Mouse (Mus musculus): Measurements from ENCODE around the gene Pigm. TPM values are rescaled to one million over a fixed set of nuclear protein-coding genes. Genes with fewer than 3 reads are reported as not detected.
A peak's percentile ranks its signal among the peaks of the same experiment; 100 is the strongest.

The Pigm gene
- total RNA-seq, 2 experiments from 2014 or later: 3.8 to 3.9 TPM

GRCm38 (mm10) chr1:172340729-172341321 lies 35.5 kb upstream of the Pigm start, which contains the start of gene Kcnj10:
Gene Kcnj10, plus strand, starts transcription at chr1:172341210.
- Histone ChIP-seq H3K4me3 (peak within 1 kb of the TSS; percentile 71), H3K27ac (no peak within 1 kb of the TSS)
- no peak for TF ChIP-seq CTCF (IDR thresholded peaks at IDR 0.05)
- DNase-seq: peak; percentile 75
- intact Hi-C loops (cut with DNase I): no loop called here

DNA sequence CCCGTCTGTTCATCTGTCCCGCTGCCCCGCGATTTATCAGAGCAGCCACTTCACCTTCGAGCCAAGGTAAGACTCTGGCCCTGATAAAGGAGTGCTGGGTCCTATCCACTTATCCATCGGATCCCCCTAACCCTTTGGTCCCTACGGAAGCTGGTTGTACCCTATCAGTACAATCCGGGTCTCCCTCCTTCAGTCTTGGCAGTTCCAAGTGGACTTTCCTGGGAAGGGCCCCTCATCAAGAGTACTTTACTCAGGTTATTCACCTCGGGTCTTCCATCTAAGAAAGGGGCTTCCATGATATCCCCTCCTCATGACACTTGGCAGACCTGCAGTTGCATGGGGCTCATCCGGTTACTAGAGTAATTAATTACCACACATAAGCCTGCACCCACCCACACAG lies 35.0 kb upstream of the Pigm start:
- no peak for TF ChIP-seq CTCF (IDR thresholded peaks at IDR 0.05)
- H3K4me3 ChIP-seq: peak overlapping the region; percentile 71
- no peak overlapping the region for H3K27ac ChIP-seq
- intact Hi-C loops (cut with DNase I): no loop called here
- DNase-seq: no peak

DNA sequence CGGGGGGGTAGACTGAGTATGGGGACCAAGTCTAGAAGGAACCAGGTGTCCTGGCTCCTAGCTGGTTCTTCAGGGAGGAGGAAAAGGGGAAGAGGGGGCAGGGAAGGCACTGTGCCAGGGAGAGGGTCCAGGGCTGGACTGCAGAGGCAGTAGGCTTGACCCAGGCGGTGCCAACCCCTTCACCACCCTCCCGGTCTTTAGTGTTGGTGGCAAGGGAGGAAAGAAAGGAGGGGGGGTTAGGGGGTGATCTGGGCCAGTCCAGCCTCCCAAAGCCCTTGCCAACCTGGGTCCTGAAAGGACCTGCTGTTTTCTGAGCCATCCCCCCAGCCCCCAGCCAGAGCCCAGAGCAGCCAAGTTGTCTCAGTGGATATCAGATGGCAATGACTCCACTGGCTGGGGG lies 33.6 kb upstream of the Pigm start:
- TF ChIP-seq CTCF (IDR thresholded peaks at IDR 0.05): no peak

DNA sequence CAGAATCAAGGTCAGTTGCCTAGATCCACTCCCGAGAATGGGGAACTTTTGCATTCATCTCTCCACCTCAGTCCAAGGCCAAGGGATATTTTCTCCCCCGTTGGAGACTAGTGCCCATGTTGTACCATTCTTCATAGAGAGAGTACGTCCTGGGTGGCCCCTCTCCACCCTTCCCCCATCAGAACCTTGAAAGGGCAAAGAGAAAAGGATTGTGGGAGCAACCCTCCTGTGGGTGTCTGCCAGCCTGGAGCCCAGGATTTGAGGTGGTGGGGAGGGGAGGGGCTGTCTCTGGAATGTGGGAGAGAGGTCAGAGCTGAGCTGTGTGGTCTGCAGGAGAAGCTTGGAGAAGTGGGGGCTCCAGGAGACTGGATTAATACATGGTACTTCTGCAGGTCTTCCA lies 32.4 kb upstream of the Pigm start:
- Histone ChIP-seq H3K27ac (no peak overlapping the region), H3K4me3 (no peak overlapping the region)
- TF ChIP-seq CTCF (IDR thresholded peaks at IDR 0.05): no peak
- DNase-seq: no peak
- intact Hi-C loops (cut with DNase I): no loop called here

More for the DNA sequence above, 33.6 kb upstream of the Pigm start:
- intact Hi-C loops (cut with DNase I): no loop called here
- Histone ChIP-seq H3K4me3 (no peak overlapping the region), H3K27ac (no peak overlapping the region)
- DNase-seq: no peak

DNA sequence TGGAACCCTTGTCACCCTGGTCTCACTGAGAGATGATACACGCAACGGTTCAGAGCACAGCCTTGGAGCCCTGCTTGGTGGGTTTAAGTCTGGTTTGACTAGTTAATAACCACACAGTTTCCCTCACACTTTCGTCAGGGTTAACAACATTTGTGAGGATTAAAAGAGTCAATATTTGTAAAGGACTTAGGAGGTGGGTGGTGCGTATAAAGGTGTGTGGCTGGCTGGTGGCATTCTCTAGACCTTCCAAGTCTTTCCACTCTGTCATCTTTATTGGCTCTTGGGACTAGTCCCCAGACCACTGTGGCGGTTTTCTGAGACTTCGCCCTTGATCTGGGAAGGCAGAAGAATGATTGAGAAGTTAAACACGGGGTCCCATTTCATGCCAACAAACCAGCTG lies 31.5 kb upstream of the Pigm start:
- no peak for DNase-seq
- Histone ChIP-seq H3K27ac (no peak overlapping the region), H3K4me3 (no peak overlapping the region)
- no peak for TF ChIP-seq CTCF (IDR thresholded peaks at IDR 0.05)
- intact Hi-C loops (cut with DNase I): no loop called here

GRCm38 (mm10) chr1:172346707-172347106 lies 29.6 kb upstream of the Pigm start:
- intact Hi-C loops (cut with DNase I): no loop called here
- DNase-seq: no peak
- Histone ChIP-seq H3K4me3 (no peak overlapping the region), H3K27ac (no peak overlapping the region)
- TF ChIP-seq CTCF (IDR thresholded peaks at IDR 0.05): no peak

GRCm38 (mm10) chr1:172347382-172347781 lies 29.0 kb upstream of the Pigm start:
- Histone ChIP-seq H3K4me3 (no peak overlapping the region), H3K27ac (no peak overlapping the region)
- intact Hi-C loops (cut with DNase I): no loop called here
- no peak for TF ChIP-seq CTCF (IDR thresholded peaks at IDR 0.05)
- no peak for DNase-seq

GRCm38 (mm10) chr1:172349504-172349903 lies 26.8 kb upstream of the Pigm start:
- TF ChIP-seq CTCF (IDR thresholded peaks at IDR 0.05): no peak
- intact Hi-C loops (cut with DNase I): no loop called here
- no peak for DNase-seq
- Histone ChIP-seq H3K4me3 (no peak overlapping the region), H3K27ac (no peak overlapping the region)

DNA sequence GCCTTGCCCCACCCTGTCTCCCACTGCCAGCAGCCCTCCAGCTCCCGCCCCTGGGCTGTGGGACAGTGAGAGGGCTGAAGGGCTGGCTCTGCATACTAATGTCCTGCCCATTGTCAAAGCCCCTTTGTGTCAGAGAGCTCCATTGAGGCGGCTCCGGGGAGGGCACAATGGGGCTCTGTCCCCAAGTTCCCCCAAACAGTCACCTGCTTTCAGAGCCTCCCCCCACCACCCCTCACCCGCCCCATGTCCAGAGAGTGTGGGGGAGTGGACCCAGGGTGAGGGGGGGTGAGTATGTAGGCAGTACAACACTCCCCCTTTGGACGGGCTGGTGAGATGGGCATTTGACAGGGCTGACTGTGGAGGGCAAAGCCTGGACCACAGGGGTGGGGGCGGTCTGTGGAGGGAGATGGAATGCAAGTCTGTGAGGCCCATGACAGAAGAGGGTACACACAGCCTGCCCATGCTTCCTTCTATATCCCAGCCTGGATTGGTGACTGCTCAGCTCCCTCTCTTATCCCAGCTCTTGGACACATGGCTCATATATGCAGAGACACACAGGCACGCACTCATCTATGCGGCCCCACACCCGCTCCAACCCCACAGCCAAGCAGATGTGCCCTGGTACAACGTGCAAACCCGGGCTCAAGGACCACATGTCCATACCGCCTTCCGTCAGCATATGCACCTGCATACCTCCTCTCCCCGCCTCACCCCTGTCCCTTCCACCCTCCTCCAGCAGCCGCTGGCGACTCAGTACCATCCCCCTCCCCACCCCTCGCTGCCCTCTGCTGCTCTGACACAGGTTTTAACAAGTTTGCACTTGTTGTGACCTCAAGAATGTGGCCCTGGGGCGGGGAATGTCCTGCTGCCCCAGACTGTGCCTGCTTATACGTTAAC lies 26.2 kb upstream of the Pigm start:
- no peak overlapping the region for H3K4me3 ChIP-seq
- no peak overlapping the region for H3K27ac ChIP-seq
- no peak for DNase-seq
- TF ChIP-seq CTCF (IDR thresholded peaks at IDR 0.05): no peak
- intact Hi-C loops (cut with DNase I): no loop called here

GRCm38 (mm10) chr1:172352001-172352400 lies 24.3 kb upstream of the Pigm start:
- no peak overlapping the region for H3K27ac ChIP-seq
- H3K4me3 ChIP-seq: no peak overlapping the region
- DNase-seq: no peak
- intact Hi-C loops (cut with DNase I): no loop called here
- no peak for TF ChIP-seq CTCF (IDR thresholded peaks at IDR 0.05)

DNA sequence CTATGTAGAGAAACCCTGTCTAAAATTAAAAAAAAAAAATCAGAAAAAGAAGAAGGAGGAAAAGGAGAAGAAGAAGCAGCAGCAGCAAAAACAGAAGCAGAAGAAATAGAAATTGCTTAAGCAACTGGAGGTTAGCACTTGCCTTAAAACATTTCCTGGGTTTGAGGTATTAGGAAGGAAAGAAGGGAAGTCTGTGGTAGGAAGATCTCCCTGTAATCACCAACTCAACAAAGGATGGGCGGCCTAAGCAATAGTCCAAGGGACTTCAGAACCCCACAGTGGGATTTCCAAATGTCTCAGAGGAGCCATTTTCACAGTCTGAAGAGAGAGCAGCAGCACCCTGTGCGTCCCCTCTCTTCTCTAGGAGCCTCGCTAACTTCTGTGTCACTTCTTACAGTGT lies 23.9 kb upstream of the Pigm start:
- Histone ChIP-seq H3K4me3 (no peak overlapping the region), H3K27ac (no peak overlapping the region)
- no peak for DNase-seq
- intact Hi-C loops (cut with DNase I): no loop called here
- TF ChIP-seq CTCF (IDR thresholded peaks at IDR 0.05): no peak

DNA sequence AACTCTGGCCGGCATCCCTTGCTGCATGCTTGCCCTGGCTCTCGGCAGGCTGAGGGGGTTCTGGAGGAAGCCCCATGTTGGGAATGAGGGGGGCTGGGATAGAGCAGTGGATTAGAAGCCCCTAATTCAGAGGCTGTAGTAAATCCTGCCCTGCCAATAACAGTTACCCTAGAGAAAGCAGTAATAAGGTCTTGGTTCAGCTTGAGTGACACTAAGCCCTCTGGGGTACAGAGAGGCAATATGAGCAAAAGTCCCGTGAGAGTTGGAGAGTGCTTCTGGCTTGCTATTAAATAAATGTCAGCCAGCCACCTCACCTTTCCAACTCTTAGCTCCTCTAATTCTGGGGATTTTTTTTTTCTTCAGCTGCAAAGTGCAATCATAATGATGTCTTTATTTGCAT lies 21.0 kb upstream of the Pigm start:
- Histone ChIP-seq H3K27ac (no peak overlapping the region), H3K4me3 (no peak overlapping the region)
- no peak for DNase-seq
- intact Hi-C loops (cut with DNase I): loop anchor here (5.0 kb wide), 1 partner anchor 308 kb away; no protein-coding TSS in a partner anchor
- TF ChIP-seq CTCF (IDR thresholded peaks at IDR 0.05): no peak

DNA sequence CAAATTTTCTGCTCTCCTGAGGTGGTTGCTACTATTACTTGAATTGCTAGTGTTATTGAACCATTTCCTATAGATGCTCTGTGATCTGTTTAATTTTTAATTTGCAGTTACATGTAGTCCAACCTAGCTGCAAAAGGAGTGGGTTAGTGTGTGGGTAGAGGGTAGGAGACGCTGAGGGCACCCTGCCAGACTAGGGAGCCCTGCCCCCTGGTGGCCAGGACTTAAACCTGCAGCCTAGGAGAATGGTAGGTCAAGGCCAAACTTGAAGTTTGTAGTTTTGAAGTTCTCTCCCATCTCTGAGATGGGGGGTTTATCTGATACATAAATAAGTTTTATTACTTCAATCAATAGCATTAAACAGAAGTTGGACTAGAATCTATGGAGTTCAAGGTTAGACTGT lies 18.8 kb upstream of the Pigm start:
- intact Hi-C loops (cut with DNase I): loop anchor here (1.0 to 5.0 kb wide), 3 partner anchors 31 to 310 kb away; no protein-coding TSS in a partner anchor
- TF ChIP-seq CTCF (IDR thresholded peaks at IDR 0.05): peak; percentile 99; the same call in 1 of the 2 replicates

More for the DNA sequence above, 18.8 kb upstream of the Pigm start:
- Histone ChIP-seq H3K4me3 (no peak overlapping the region), H3K27ac (no peak overlapping the region)
- DNase-seq: peak; percentile 74
